Mouse (Mus musculus) myocyte (in vitro differentiated cells): ENCODE data around the gene Best1.

ENCODE experiments used
- CEBPB ChIP-seq: IDR thresholded peaks from 2 replicates; pipeline ENCODE4 v1.6.1; 2011; ENCODE audit warnings: mild to moderate bottlenecking, moderate library complexity; ENCODE audit not compliant: poor library complexity, insufficient read depth, severe bottlenecking
- E2F4 ChIP-seq: IDR thresholded peaks from one replicate; pipeline ENCODE4 v1.6.1; 2011; ENCODE audit warnings: mild to moderate bottlenecking, control low read depth, moderate library complexity; ENCODE audit not compliant: insufficient read depth
- MAX ChIP-seq: IDR thresholded peaks from one replicate; pipeline ENCODE4 v1.6.1; 2011; ENCODE audit warnings: low read depth, mild to moderate bottlenecking, control low read depth
- MYOD1 ChIP-seq, 3 experiments: IDR thresholded peaks; one replicate each; pipeline ENCODE4 v1.6.1; 2011; ENCODE audit warnings: control low read depth in 2 of 3, low read depth in 2 of 3, mild to moderate bottlenecking in 2 of 3, moderate library complexity in 1 of 3; ENCODE audit not compliant: insufficient read length in 2 of 3, control insufficient read depth in 1 of 3
- MYOG ChIP-seq, 3 experiments: IDR thresholded peaks; one replicate each; pipeline ENCODE4 v1.6.1; 2011; ENCODE audit warnings: control low read depth in 2 of 3, low read depth in 2 of 3, mild to moderate bottlenecking in 2 of 3; ENCODE audit not compliant: insufficient read length in 2 of 3, control insufficient read depth in 1 of 3, insufficient read depth in 1 of 3
- POLR2A ChIP-seq: IDR thresholded peaks from one replicate; pipeline ENCODE4 v1.6.1; 2011; ENCODE audit warnings: low read depth, mild to moderate bottlenecking, control low read depth, moderate library complexity; ENCODE audit not compliant: insufficient read length
- POLR2AphosphoS2 ChIP-seq: IDR thresholded peaks from one replicate; pipeline ENCODE4 v1.6.1; 2011; ENCODE audit warnings: low read depth, control low read depth; ENCODE audit not compliant: insufficient read length
- TCF12 ChIP-seq: IDR thresholded peaks from one replicate; pipeline ENCODE4 v1.6.1; 2011; ENCODE audit warnings: mild to moderate bottlenecking, control low read depth; ENCODE audit not compliant: poor library complexity, insufficient read depth, severe bottlenecking
- USF1 ChIP-seq: IDR thresholded peaks from one replicate; pipeline ENCODE4 v1.6.1; 2011; ENCODE audit warnings: low read depth, mild to moderate bottlenecking, control low read depth, moderate library complexity

DNA sequence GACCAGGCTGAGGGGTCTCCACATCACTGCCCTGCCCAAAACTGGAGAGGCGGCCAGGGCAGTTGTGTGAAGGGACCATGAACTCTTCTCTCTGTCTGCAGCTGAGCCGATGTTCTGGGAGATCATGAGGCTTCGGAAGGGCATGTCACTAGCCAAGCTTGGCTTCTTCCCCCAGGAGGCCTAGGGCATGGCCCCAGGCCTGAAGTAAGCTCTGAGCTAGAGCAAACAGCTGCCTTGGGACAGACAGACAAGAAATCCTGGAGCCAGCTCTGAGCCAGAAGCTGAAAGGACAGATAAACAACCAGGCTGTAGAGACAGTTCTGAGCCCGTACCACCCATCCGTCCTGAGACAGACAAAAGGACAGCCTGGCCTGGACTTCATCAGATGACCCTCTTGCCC lies 32.9 kb upstream of the Best1 start:
- no peak for TF ChIP-seq MYOG (IDR thresholded peaks at IDR 0.05; ENCODE audit: control insufficient read depth in 1 of 3, insufficient read depth in 1 of 3, insufficient read length in 2 of 3, low read depth in 2 of 3)
- no peak for TF ChIP-seq USF1
- no peak for TF ChIP-seq E2F4
- no peak for TF ChIP-seq POLR2A
- TF ChIP-seq CEBPB: no peak
- no peak for TF ChIP-seq TCF12
- no peak for TF ChIP-seq MAX
- no peak for TF ChIP-seq POLR2AphosphoS2
- TF ChIP-seq MYOD1 (IDR thresholded peaks at IDR 0.05; ENCODE audit: control insufficient read depth in 1 of 3, insufficient read length in 2 of 3, low read depth in 2 of 3): no peak
